Mouse (Mus musculus) lung, adult 2 months (tissue): ENCODE data around the gene Abca14. TPM values are rescaled to one million over a fixed set of nuclear protein-coding genes. Genes with fewer than 3 reads are reported as not detected.

ENCODE experiments used
- DNase-seq: peaks from one replicate; pipeline ENCODE4 v3.0.0; 2022
- H3K4me1 ChIP-seq: fragments of 200-500 bp; 2 replicates; pipeline ENCODE4 v1.6.1; 2011; ENCODE audit warnings: low read length; ENCODE audit not compliant: control insufficient read depth, insufficient read depth
- H3K4me3 ChIP-seq: fragments of 200-500 bp; replicated peaks from 2 replicates; pipeline ENCODE3; 2011; ENCODE audit warnings: low read depth, mild to moderate bottlenecking, control low read depth, low read length; ENCODE audit errors: extremely low read depth
- CTCF ChIP-seq: fragments of 200-500 bp; IDR thresholded peaks from 2 replicates; pipeline ENCODE4 v1.5.1; 2011; ENCODE audit warnings: mild to moderate bottlenecking, low read length, control low read depth; ENCODE audit not compliant: insufficient read depth
- POLR2A ChIP-seq: fragments of 200-500 bp; IDR thresholded peaks from 2 replicates; pipeline ENCODE4 v1.6.1; 2011; ENCODE audit warnings: low read depth, mild to moderate bottlenecking, control low read depth, low read length, borderline replicate concordance; ENCODE audit errors: extremely low read depth
- WGBS: fragments of 180-500 bp; shearing (Covaris S2); methylation state at CpG from one replicate; pipeline ENCODE4 v1.1.7; 2018; 5-methylcytosine and 5-hydroxymethylcytosine counted together
- polyA plus RNA-seq: library from polyadenylated mRNA; depleted of rRNA; stranded (reverse); fragments of >200 nt; gene quantifications from 2 replicates; pipeline ENCODE4 v1.2.3, GENCODE M21; 2012; rRNA removed

The Abca14 gene
- polyA plus RNA-seq, 1 experiment = 0.14 TPM

GRCm38 (mm10) chr7:120327220-120328073 lies 123.7 kb downstream of the Abca14 start:
- WGBS = 9% methylated on average over 22 of the region's 22 CpGs
- TF ChIP-seq POLR2A = no peak
- TF ChIP-seq CTCF = peak; percentile 21; the same call in 1 of the 2 replicates
- peak; percentile 9 for DNase-seq
- H3K4me3 ChIP-seq = no peak overlapping the region
- no peaks in the 10 kb centered on the region for H3K4me1 ChIP-seq

DNA sequence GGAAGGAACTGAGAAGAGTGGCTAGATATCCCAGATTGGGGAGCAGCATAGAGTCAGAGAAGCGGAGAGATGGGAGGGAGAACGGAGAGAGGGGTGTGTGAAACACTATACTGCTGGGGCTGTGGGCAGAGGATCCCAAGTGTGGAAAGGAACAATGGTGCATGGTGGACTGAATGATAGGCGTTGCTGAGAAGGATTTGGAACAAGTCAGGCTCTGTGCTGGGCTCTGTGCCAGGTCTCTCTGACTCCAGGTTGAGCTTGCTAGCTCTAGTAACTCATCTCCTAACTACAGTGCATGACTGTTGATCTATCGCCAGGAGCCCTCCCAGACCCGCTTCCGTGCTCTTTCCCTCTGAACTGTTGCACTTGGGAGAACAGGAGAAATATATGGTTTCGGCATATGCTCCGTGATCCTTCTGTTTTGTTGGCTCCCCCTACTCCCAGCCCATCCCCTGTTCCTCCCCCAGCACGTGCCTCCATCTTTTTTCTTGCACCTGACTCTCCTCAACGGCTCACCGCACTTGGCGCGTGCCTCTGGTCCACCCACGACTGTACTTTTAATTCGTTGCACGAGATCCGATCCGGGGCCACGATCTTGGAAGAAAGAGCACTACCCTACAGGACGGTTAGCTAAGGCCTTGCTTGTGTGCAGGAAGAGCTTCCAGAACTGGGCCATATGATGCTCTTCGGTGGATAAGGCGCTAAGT lies 124.5 kb downstream of the Abca14 start, which contains the start of gene Abca15:
TSS of gene Abca15 (plus strand) at position 584 of the 707 bp plus-strand sequence.
- no peak for DNase-seq
- no peak for TF ChIP-seq POLR2A
- TF ChIP-seq CTCF = no peak
- no peaks in the 10 kb centered on the region for H3K4me1 ChIP-seq
- WGBS = 78% methylated on average over 22 of the region's 22 CpGs
- no peak within 1 kb of the TSS for H3K4me3 ChIP-seq

GRCm38 (mm10) chr7:120361159-120361558 lies 157.4 kb downstream of the Abca14 start:
- TF ChIP-seq POLR2A = no peak
- TF ChIP-seq CTCF = no peak
- WGBS = 45% methylated on average over 13 of the region's 13 CpGs
- Histone ChIP-seq H3K4me3 (no peak overlapping the region), H3K4me1 (no peaks in the 10 kb centered on the region)
- no peak for DNase-seq

Other genes starting within 250 kb of the Abca14 start
- 5.4 and 7.6 TPM in 2 replicates for gene Dnah3, start 108.7 kb upstream of the Abca14 start, polyA plus RNA-seq
- 47.3 and 57.3 TPM in 2 replicates for gene Tmem159, start 101.6 kb upstream of the Abca14 start, polyA plus RNA-seq
- 0.05 TPM in 1 of 2 replicates, not detected in the other for gene Zp2, start 58.7 kb upstream of the Abca14 start, polyA plus RNA-seq
- not detected in 2 replicates for gene Anks4b, start 30.1 kb upstream of the Abca14 start, polyA plus RNA-seq
- gene Crym, start 1.9 kb upstream of the Abca14 start, polyA plus RNA-seq = 4.7 and 5.2 TPM in 2 replicates
- gene Abca15, start 124.7 kb downstream of the Abca14 start, polyA plus RNA-seq = not detected in 2 replicates
- gene Abca16, start 205.7 kb downstream of the Abca14 start, polyA plus RNA-seq = not detected in 2 replicates